Mouse (Mus musculus) limb, embryonic 11.5 days (tissue): ENCODE measurements around the gene Dhrs4. TPM values are rescaled to one million over a fixed set of nuclear protein-coding genes. Genes with fewer than 3 reads are reported as not detected.
A peak's percentile ranks its signal among the peaks of the same experiment; 100 is the strongest.

Experiments used
- ATAC-seq: fragments of 200-750 bp; cut with Nextera tagmentation; 2 replicates; pipeline ENCODE4 v1.8.0; 2017; ENCODE audit warnings: low read depth; ENCODE audit not compliant: insufficient number of reproducible peaks, low FRiP score, low TSS enrichment
- DNase-seq: peaks from one replicate; pipeline ENCODE4 v3.0.0-alpha.2; 2015; ENCODE audit warnings: low spot score
- H3K27ac ChIP-seq: fragments of 300-500 bp; sonication (generic); replicated peaks from 2 replicates; pipeline ENCODE4 v1.5.1; 2014; ENCODE audit warnings: low read depth, mild to moderate bottlenecking, low read length
- H3K27me3 ChIP-seq: fragments of 300-500 bp; sonication (generic); 2 replicates; pipeline ENCODE4 v1.6.1; 2014; ENCODE audit warnings: mild to moderate bottlenecking, low read length, mixed read lengths; ENCODE audit not compliant: control insufficient read depth, insufficient read depth
- H3K36me3 ChIP-seq: fragments of 300-500 bp; sonication (generic); 2 replicates; pipeline ENCODE4 v1.6.1; 2014; ENCODE audit warnings: mild to moderate bottlenecking, low read length, moderate library complexity, mixed read lengths; ENCODE audit not compliant: control insufficient read depth, insufficient read depth
- H3K4me1 ChIP-seq: fragments of 300-500 bp; sonication (generic); 2 replicates; pipeline ENCODE4 v1.6.1; 2014; ENCODE audit warnings: low read length, mixed read lengths; ENCODE audit not compliant: control insufficient read depth, insufficient read depth
- H3K4me2 ChIP-seq: fragments of 300-500 bp; sonication (generic); 2 replicates; pipeline ENCODE4 v1.6.1; 2014; ENCODE audit warnings: low read depth, mild to moderate bottlenecking, moderate library complexity; ENCODE audit not compliant: severe bottlenecking
- H3K4me3 ChIP-seq: fragments of 300-500 bp; sonication (generic); 2 replicates; pipeline ENCODE4 v1.5.1; 2014; ENCODE audit warnings: low read depth, low read length
- H3K9ac ChIP-seq: fragments of 300-500 bp; sonication (generic); 2 replicates; pipeline ENCODE4 v1.6.1; 2014; ENCODE audit warnings: mild to moderate bottlenecking, low read length
- H3K9me3 ChIP-seq: fragments of 300-500 bp; sonication (generic); 2 replicates; pipeline ENCODE4 v1.6.1; 2016; ENCODE audit warnings: low read length; ENCODE audit not compliant: control insufficient read depth
- WGBS: fragments of 180-500 bp; shearing (Covaris S2); extraction: QIAGEN DNeasy Blood & Tissue Kit; methylation state at CpG from one replicate; pipeline ENCODE4 v1.1.7; 2014; 5-methylcytosine and 5-hydroxymethylcytosine counted together
- polyA plus RNA-seq: library from polyadenylated mRNA; unstranded; fragments of >200 nt; fragmentation: Nextera tagmentation; extraction: Ambion mirVana; gene quantifications from 2 replicates; pipeline ENCODE4 v1.2.1, GENCODE M21; 2014

Gene Dhrs4
- polyA plus RNA-seq, 1 experiment from 2014 or later, result 49.4 TPM

- ATAC-seq (peak; percentile 76), DNase-seq (peak; percentile 84)
- Histone ChIP-seq H3K4me2 (peak overlapping the region; percentile 97), H3K9me3 (no peaks in the 10 kb centered on the region), H3K36me3 (no peaks in the 10 kb centered on the region), H3K27me3 (no peaks in the 10 kb centered on the region), H3K4me1 (peaks cover 3% of the 10 kb centered on the region; the same call in 1 of the 2 replicates), H3K27ac (no peak overlapping the region; the same call in 1 of the 2 replicates), H3K4me3 (peak overlapping the region; percentile 67), H3K9ac (peak overlapping the region; percentile 72)
- WGBS, result under 1% methylated on average over 30 of the region's 30 CpGs
Observed at GRCm38 (mm10) chr14:55491291-55491833, 12.8 kb downstream of the Dhrs4 start.

- Histone ChIP-seq H3K27ac (no peak overlapping the region), H3K9me3 (no peaks in the 10 kb centered on the region), H3K36me3 (no peaks in the 10 kb centered on the region), H3K27me3 (no peaks in the 10 kb centered on the region), H3K4me1 (peaks cover 3% of the 10 kb centered on the region; the same call in 1 of the 2 replicates), H3K4me3 (no peak overlapping the region), H3K4me2 (peak overlapping the region; percentile 97; the same call in 1 of the 2 replicates), H3K9ac (no peak overlapping the region)
- DNase-seq (no peak), ATAC-seq (no peak)
- 27% methylated on average over 3 of the region's 3 CpGs for WGBS
Observed at GRCm38 (mm10) chr14:55492103-55492502, 13.5 kb downstream of the Dhrs4 start.

GRCm38 (mm10) chr14:55495509-55496240 is 17.1 kb downstream of the Dhrs4 start:
- Histone ChIP-seq H3K36me3 (no peaks in the 10 kb centered on the region), H3K27ac (no peak overlapping the region)

GRCm38 (mm10) chr14:55496761-55497448 is 18.3 kb downstream of the Dhrs4 start:
- Histone ChIP-seq H3K27me3 (no peaks in the 10 kb centered on the region), H3K4me1 (0 out of 2 replicates have a peak, but pooled peaks cover 2% of the 10 kb centered on the region), H3K9ac (no peak overlapping the region), H3K36me3 (no peaks in the 10 kb centered on the region), H3K4me3 (no peak overlapping the region), H3K27ac (no peak overlapping the region), H3K4me2 (no peak overlapping the region), H3K9me3 (no peaks in the 10 kb centered on the region)
- DNase-seq, result no peak
- WGBS, result 74% methylated on average over 15 of the region's 16 CpGs
- peak; percentile 28 for ATAC-seq

More at GRCm38 (mm10) chr14:55495509-55496240, 17.1 kb downstream of the Dhrs4 start:
- peaks cover 5% of the 10 kb centered on the region; the same call in 1 of the 2 replicates for H3K4me1 ChIP-seq
- DNase-seq (no peak), ATAC-seq (no peak)
- no peaks in the 10 kb centered on the region for H3K27me3 ChIP-seq
- no peaks in the 10 kb centered on the region for H3K9me3 ChIP-seq
- no peak overlapping the region for H3K4me3 ChIP-seq
- H3K9ac ChIP-seq, result no peak overlapping the region
- 72% methylated on average over 20 of the region's 20 CpGs for WGBS
- H3K4me2 ChIP-seq, result no peak overlapping the region

- Histone ChIP-seq H3K4me2 (no peak overlapping the region), H3K9ac (no peak overlapping the region), H3K27ac (no peak overlapping the region), H3K9me3 (no peaks in the 10 kb centered on the region), H3K36me3 (no peaks in the 10 kb centered on the region), H3K4me1 (0 out of 2 replicates have a peak, but pooled peaks cover 2% of the 10 kb centered on the region), H3K27me3 (no peaks in the 10 kb centered on the region), H3K4me3 (no peak overlapping the region)
- WGBS, result 35% methylated on average over 6 of the region's 6 CpGs
- 0 out of 2 replicates have a peak, but pooled peaks have one; percentile 45 for ATAC-seq
- DNase-seq, result peak; percentile 93
Observed at GRCm38 (mm10) chr14:55497449-55497821, 18.9 kb downstream of the Dhrs4 start.

- no peak for ATAC-seq
- H3K4me3 ChIP-seq, result no peak overlapping the region
- H3K9me3 ChIP-seq, result no peaks in the 10 kb centered on the region
- no peak for DNase-seq
- H3K4me2 ChIP-seq, result no peak overlapping the region
- 91% methylated on average over 9 of the region's 9 CpGs for WGBS
- H3K27ac ChIP-seq, result no peak overlapping the region
- H3K27me3 ChIP-seq, result no peaks in the 10 kb centered on the region
- H3K9ac ChIP-seq, result no peak overlapping the region
- no peaks in the 10 kb centered on the region for H3K36me3 ChIP-seq
- no peaks in the 10 kb centered on the region for H3K4me1 ChIP-seq
Observed at GRCm38 (mm10) chr14:55505612-55506011, 27.1 kb downstream of the Dhrs4 start.

- H3K27me3 ChIP-seq, result no peaks in the 10 kb centered on the region
- no peaks in the 10 kb centered on the region for H3K9me3 ChIP-seq
- no peak for DNase-seq
- ATAC-seq, result no peak
- WGBS, result 62% methylated on average over 7 of the region's 7 CpGs
- H3K4me1 ChIP-seq, result no peaks in the 10 kb centered on the region
- H3K4me2 ChIP-seq, result no peak overlapping the region
- H3K36me3 ChIP-seq, result no peaks in the 10 kb centered on the region
- H3K9ac ChIP-seq, result no peak overlapping the region
- H3K27ac ChIP-seq, result no peak overlapping the region
- no peak overlapping the region for H3K4me3 ChIP-seq
Observed at GRCm38 (mm10) chr14:55507801-55508200, 29.2 kb downstream of the Dhrs4 start.

GRCm38 (mm10) chr14:55509540-55509939 is 31.0 kb downstream of the Dhrs4 start:
- H3K27ac ChIP-seq, result no peak overlapping the region
- DNase-seq, result no peak
- WGBS, result 86% methylated on average over 10 of the region's 10 CpGs
- no peaks in the 10 kb centered on the region for H3K9me3 ChIP-seq
- ATAC-seq, result no peak
- no peaks in the 10 kb centered on the region for H3K36me3 ChIP-seq
- no peak overlapping the region for H3K9ac ChIP-seq
- H3K4me2 ChIP-seq, result no peak overlapping the region
- no peaks in the 10 kb centered on the region for H3K4me1 ChIP-seq
- no peaks in the 10 kb centered on the region for H3K27me3 ChIP-seq
- H3K4me3 ChIP-seq, result no peak overlapping the region
